Mouse (Mus musculus): ENCODE results near the gene Olfr837.
"Not testable (repeated sequence)": the region's sequence is repeated elsewhere in the genome, so short reads cannot be mapped to it uniquely, and the experiment has no call there.

The Olfr837 gene

GRCm38 (mm10) chr9:19136017-19136416 is at the start of gene Olfr837:
Olfr837 (plus strand) TSS chr9:19136317.
- no peak for DNase-seq

GRCm38 (mm10) chr9:19092889-19093753 is 43.0 kb upstream of the Olfr837 start:
- DNase-seq = not testable (repeated sequence)

GRCm38 (mm10) chr9:19097286-19097685 is 38.8 kb upstream of the Olfr837 start:
- no peak for DNase-seq

- DNase-seq = no peak
These were observed 16.0 kb upstream of the Olfr837 start, which contains the start of gene Olfr836 for GRCm38 (mm10) chr9:19120082-19120481. Olfr836 (plus strand) TSS chr9:19120382.

- DNase-seq = no peak
These were observed 41.1 kb downstream of the Olfr837 start, which contains the start of gene Olfr839-ps1 for GRCm38 (mm10) chr9:19177212-19177611. Olfr839-ps1 (minus strand) TSS chr9:19177312.

All from cerebellum, postnatal 14 days (tissue).